Mouse (Mus musculus) left cerebral cortex, postnatal 36 days (tissue): ENCODE data around the gene Pax1. TPM values are rescaled to one million over a fixed set of nuclear protein-coding genes. Genes with fewer than 3 reads are reported as not detected.

ENCODE experiments used
- total RNA-seq, 2 experiments: library from RNA; stranded (reverse); gene quantifications; 2 replicates each; pipeline ENCODE4 v1.2.3; 2021

Gene Pax1
- total RNA-seq, 2 experiments from 2014 or later, result not detected

Other genes starting within 250 kb of the Pax1 start
- 1 to 10 TPM; 5.3 to 9.6 TPM for gene Nkx2-2, start 167.7 kb upstream of the Pax1 start, total RNA-seq